Mouse (Mus musculus): ENCODE results near the gene Exoc2. TPM values are rescaled to one million over a fixed set of nuclear protein-coding genes. Genes with fewer than 3 reads are reported as not detected.

Gene Exoc2
- total and polyA plus RNA-seq, 3 experiments = 22.1 to 26.0 TPM; not detected in 1

DNA sequence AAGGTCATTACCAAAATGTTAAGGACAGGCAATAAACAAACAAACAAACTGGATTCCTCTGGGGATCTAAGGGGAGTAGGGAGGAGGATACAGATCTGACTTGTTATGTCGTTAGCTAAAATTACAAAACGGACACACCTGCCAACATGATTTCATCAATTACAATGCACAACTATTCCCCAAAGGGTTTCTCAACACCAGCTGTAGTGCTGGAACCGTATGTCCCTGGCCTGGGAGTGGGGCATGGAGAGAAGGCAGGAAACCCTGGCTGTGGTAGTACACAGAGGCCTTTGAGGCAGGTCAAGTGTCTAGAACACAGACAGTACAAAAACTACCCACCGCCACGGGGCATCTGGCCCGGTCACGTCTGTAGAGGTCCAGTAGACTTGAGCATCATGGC, 164.7 kb downstream of the Exoc2 start:
- H3K79me2 ChIP-seq (ENCODE audit: control insufficient read depth, insufficient read depth, low read length, poor library complexity) = no peaks in the 10 kb centered on the region
- TF ChIP-seq POLR2AphosphoS2 (IDR thresholded peaks at IDR 0.05; ENCODE audit: low read length) (no peak), POLR2A (IDR thresholded peaks at IDR 0.05; ENCODE audit: control insufficient read depth in 1 of 2, insufficient read depth in 1 of 2, low read depth in 1 of 2, low read length in 2 of 2, poor library complexity in 1 of 2) (no peak), ETS1 (IDR thresholded peaks at IDR 0.05; ENCODE audit: low read depth, low read length) (no peak), MYB (IDR thresholded peaks at IDR 0.05; ENCODE audit: low read depth, low read length) (no peak), MAZ (IDR thresholded peaks at IDR 0.05; ENCODE audit: low read depth, low read length) (no peak), EP300 (IDR thresholded peaks at IDR 0.05; ENCODE audit: low read depth in 1 of 2, low read length in 2 of 2) (no peak), CHD2 (IDR thresholded peaks at IDR 0.05; ENCODE audit: low read length) (no peak), HCFC1 (IDR thresholded peaks at IDR 0.05; ENCODE audit: low read depth, low read length) (no peak), GATA1 (IDR thresholded peaks at IDR 0.05; ENCODE audit: low read depth, low read length) (no peak), ZKSCAN1 (IDR thresholded peaks at IDR 0.05; ENCODE audit: low read depth, low read length) (no peak), UBTF (IDR thresholded peaks at IDR 0.05; ENCODE audit: borderline replicate concordance, insufficient read depth, low read depth, low read length) (no peak), MEF2A (IDR thresholded peaks at IDR 0.05; ENCODE audit: extremely low read depth, insufficient replicate concordance, low read depth, low read length, poor library complexity, severe bottlenecking) (no peak), ZMIZ1 (IDR thresholded peaks at IDR 0.05; ENCODE audit: low read depth, low read length) (no peak)
- H3K36me3 ChIP-seq (ENCODE audit: control insufficient read depth in 1 of 2, insufficient read depth in 2 of 2, low read length in 2 of 2) = no peaks in the 10 kb centered on the region
- H3K4me3 ChIP-seq (ENCODE audit: control insufficient read depth in 1 of 2, insufficient read depth in 1 of 2, low read depth in 2 of 2, low read length in 2 of 2) = no peak overlapping the region
- no peak for DNase-seq (ENCODE audit: low read depth, low spot score)
- no peak overlapping the region for H3K27ac ChIP-seq (ENCODE audit: control insufficient read depth, low read depth, low read length)
- H3K9ac ChIP-seq (ENCODE audit: control insufficient read depth, low read depth, low read length, poor library complexity, severe bottlenecking) = no peak overlapping the region
- no peaks in the 10 kb centered on the region for H3K27me3 ChIP-seq (ENCODE audit: control insufficient read depth in 1 of 2, insufficient read depth in 2 of 2, low read length in 2 of 2)
- no peaks in the 10 kb centered on the region for H3K4me1 ChIP-seq (ENCODE audit: control insufficient read depth in 1 of 2, insufficient read depth in 2 of 2, low read length in 2 of 2)
- H3K9me3 ChIP-seq (replicated peaks; ENCODE audit: insufficient read depth, low read length) = no peaks in the 10 kb centered on the region

DNA sequence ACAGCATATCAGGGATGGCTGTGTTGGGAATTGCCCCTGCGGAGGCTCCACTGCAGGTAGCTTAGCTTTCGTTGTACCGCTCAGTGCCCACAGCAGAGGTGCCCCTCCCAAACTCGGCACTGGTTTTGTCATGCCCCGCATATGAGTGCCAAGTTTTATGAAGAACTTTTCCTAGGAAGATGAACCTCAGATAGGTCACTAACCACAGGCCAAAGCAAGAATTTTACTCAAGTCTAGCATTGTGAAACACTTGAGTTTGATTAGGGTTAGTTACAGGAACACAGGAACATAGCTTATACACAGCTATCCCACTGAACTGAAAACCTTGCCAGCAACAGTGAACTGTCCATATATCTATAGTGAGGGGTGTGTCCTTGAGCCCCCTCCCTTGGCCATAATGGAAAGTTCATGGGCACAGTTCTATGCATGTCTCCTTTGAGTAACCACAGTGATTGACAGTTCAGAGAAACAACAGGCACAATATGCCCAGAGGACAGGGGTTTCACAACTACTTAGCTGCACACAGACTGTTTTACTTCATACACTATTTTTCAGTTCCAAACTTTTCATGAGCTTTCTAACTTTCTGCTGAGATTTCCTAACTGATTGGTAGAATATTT, 171.4 kb downstream of the Exoc2 start:
- no peaks in the 10 kb centered on the region for H3K9me3 ChIP-seq (replicated peaks; ENCODE audit: insufficient read depth, low read length)

More for the DNA sequence above, 171.4 kb downstream of the Exoc2 start:
- H3K9ac ChIP-seq (ENCODE audit: control insufficient read depth, low read depth, low read length, poor library complexity, severe bottlenecking) = no peak overlapping the region
- H3K4me1 ChIP-seq (ENCODE audit: control insufficient read depth in 1 of 2, insufficient read depth in 2 of 2, low read length in 2 of 2) = no peaks in the 10 kb centered on the region
- TF ChIP-seq POLR2A (IDR thresholded peaks at IDR 0.05; ENCODE audit: control insufficient read depth in 1 of 2, insufficient read depth in 1 of 2, low read depth in 1 of 2, low read length in 2 of 2, poor library complexity in 1 of 2) = no peak
- TF ChIP-seq GABPA (IDR thresholded peaks at IDR 0.05; ENCODE audit: low read depth, low read length) = no peak
- no peak for TF ChIP-seq MYB (IDR thresholded peaks at IDR 0.05; ENCODE audit: low read depth, low read length)
- TF ChIP-seq CHD2 (IDR thresholded peaks at IDR 0.05; ENCODE audit: low read length) = no peak
- no peak for TF ChIP-seq CHD1 (IDR thresholded peaks at IDR 0.05; ENCODE audit: low read depth, low read length)
- no peak for TF ChIP-seq MAZ (IDR thresholded peaks at IDR 0.05; ENCODE audit: low read depth, low read length)
- no peak for TF ChIP-seq TBP (IDR thresholded peaks at IDR 0.05; ENCODE audit: low read depth, low read length)
- TF ChIP-seq CTCF (IDR thresholded peaks at IDR 0.05 in 2 of 3, conservative IDR thresholded peaks at IDR 0.05 in 1 of 3; ENCODE audit: control insufficient read depth in 1 of 3, insufficient read depth in 1 of 3, low read depth in 2 of 3, low read length in 3 of 3, poor library complexity in 1 of 3, severe bottlenecking in 1 of 3) = no peak
- no peaks in the 10 kb centered on the region for H3K79me2 ChIP-seq (ENCODE audit: control insufficient read depth, insufficient read depth, low read length, poor library complexity)
- no peak overlapping the region for H3K4me3 ChIP-seq (ENCODE audit: control insufficient read depth in 1 of 2, insufficient read depth in 1 of 2, low read depth in 2 of 2, low read length in 2 of 2)
- no peaks in the 10 kb centered on the region for H3K27me3 ChIP-seq (ENCODE audit: control insufficient read depth in 1 of 2, insufficient read depth in 2 of 2, low read length in 2 of 2)
- no peaks in the 10 kb centered on the region for H3K36me3 ChIP-seq (ENCODE audit: control insufficient read depth in 1 of 2, insufficient read depth in 2 of 2, low read length in 2 of 2)
- no peak overlapping the region for H3K27ac ChIP-seq (ENCODE audit: control insufficient read depth, low read depth, low read length)
- no peak for DNase-seq (ENCODE audit: low read depth, low spot score)
